ENCODE assay signal across 35 mouse cellular contexts in the genomic region with DNA sequence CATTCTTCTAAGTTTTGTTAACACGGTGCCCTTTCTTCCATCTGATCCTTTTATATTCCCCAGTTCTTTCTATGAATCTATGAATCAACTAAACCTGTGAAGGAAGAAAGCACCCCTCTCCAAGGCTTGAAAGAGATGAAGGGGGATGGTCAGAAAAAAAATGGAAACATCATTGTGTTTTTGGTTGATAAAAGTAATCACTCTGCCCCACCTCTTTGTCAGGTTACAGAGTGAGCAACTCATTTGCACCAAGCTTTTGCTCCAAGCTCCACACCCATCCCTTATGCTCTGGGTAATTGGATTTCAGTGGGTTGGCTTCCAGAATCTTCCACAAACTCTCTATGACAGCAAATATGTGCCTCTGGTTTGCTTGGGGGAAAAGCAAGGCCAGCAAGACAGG. TPM values are rescaled to one million over a fixed set of nuclear protein-coding genes. Genes with fewer than 3 reads are reported as not detected.
DNase-seq lines count a peak whose midpoint lies in the region; ATAC-seq and TF ChIP-seq lines count a peak whose summit lies in the region.
"Had no signal": no experiment of that assay in that cellular context is flagged by ENCODE, and none has a peak within 500 bp of the region (broad histone marks: within the 10 kb centered on the region; RNA-seq: fewer than 3 reads in every experiment).

No protein-coding gene starts in this region.

- H3K9me3 ChIP-seq in erythroblast, embryonic 14.5 days (ENCODE audit: control insufficient read depth, low read length), result no peaks in the 10 kb centered on the region
- H3K9me3 ChIP-seq in MEL (replicated peaks; ENCODE audit: insufficient read depth, low read length), result no peaks in the 10 kb centered on the region
- H3K9me3 ChIP-seq in liver, embryonic 14.5 days (ENCODE audit: control insufficient read depth, low read length), result no peaks in the 10 kb centered on the region
- no peaks in the 10 kb centered on the region for H3K9me3 ChIP-seq in hindbrain, embryonic 13.5 days
- H3K9me3 ChIP-seq: embryonic facial prominence, embryonic 12.5 days; embryonic facial prominence, embryonic 15.5 days; forebrain, embryonic 10.5 days; forebrain, embryonic 13.5 days; hindbrain, embryonic 12.5 days had no signal

- TF ChIP-seq CTCF in MEL (IDR thresholded peaks at IDR 0.05 in 2 of 3, conservative IDR thresholded peaks at IDR 0.05 in 1 of 3; ENCODE audit: control insufficient read depth in 1 of 3, insufficient read depth in 1 of 3, low read depth in 2 of 3, low read length in 3 of 3, poor library complexity in 1 of 3, severe bottlenecking in 1 of 3), result no peak
- TF ChIP-seq CTCF in liver, embryonic 14.5 days (IDR thresholded peaks at IDR 0.05; ENCODE audit: low read depth), result no peak

- peaks cover 52% of the 10 kb centered on the region for H3K36me3 ChIP-seq in erythroblast, embryonic 14.5 days (ENCODE audit: control insufficient read depth)
- H3K36me3 ChIP-seq in MEL (ENCODE audit: control insufficient read depth in 1 of 2, insufficient read depth in 2 of 2, low read length in 2 of 2), result peaks cover 0 to 60% of the 10 kb centered on the region in 2 experiments; a peak in 2 of 4 replicates
- peaks cover 2% of the 10 kb centered on the region; the same call in 1 of the 2 replicates for H3K36me3 ChIP-seq in liver, embryonic 14.5 days (replicated peaks; ENCODE audit: control insufficient read depth, insufficient read depth, low read depth)
- H3K36me3 ChIP-seq in hindbrain, embryonic 13.5 days, result no peaks in the 10 kb centered on the region
- H3K36me3 ChIP-seq: embryonic facial prominence, embryonic 12.5 days; embryonic facial prominence, embryonic 15.5 days; forebrain, embryonic 10.5 days; hindbrain, embryonic 12.5 days had no signal

- no peak overlapping the region for H3K27ac ChIP-seq in MEL (ENCODE audit: control insufficient read depth, low read depth, low read length)
- H3K27ac ChIP-seq in liver, embryonic 14.5 days, result peak overlapping the region; percentile 31
- H3K27ac ChIP-seq in hindbrain, embryonic 13.5 days, result no peak overlapping the region
- H3K27ac ChIP-seq: embryonic facial prominence, embryonic 12.5 days; embryonic facial prominence, embryonic 15.5 days; forebrain, embryonic 10.5 days; forebrain, embryonic 13.5 days; gastrocnemius, adult 2 months; hindbrain, embryonic 12.5 days had no signal

- no peak for ATAC-seq in erythroblast, adult 5-6 weeks (replicated peaks; ENCODE audit: low FRiP score, poor library complexity, severe bottlenecking)
- peak; percentile 22 for ATAC-seq in liver, embryonic 14.5 days (ENCODE audit: insufficient read depth)
- ATAC-seq in megakaryocyte progenitor cell, adult 5-6 weeks (replicated peaks; ENCODE audit: poor library complexity), result peak; percentile 30; the same call in 1 of the 2 replicates
- no peak for ATAC-seq in hindbrain, embryonic 13.5 days (ENCODE audit: low FRiP score)
- ATAC-seq: forebrain, embryonic 13.5 days; forebrain, embryonic 16.5 days; hindbrain, embryonic 16.5 days; Patski had no signal

- no peak overlapping the region for H3K9ac ChIP-seq in MEL (ENCODE audit: control insufficient read depth, low read depth, low read length, poor library complexity, severe bottlenecking)
- H3K9ac ChIP-seq in liver, embryonic 14.5 days (replicated peaks), result 0 out of 2 replicates have a peak overlapping the region, but pooled peaks have one; percentile 2
- no peak overlapping the region for H3K9ac ChIP-seq in hindbrain, embryonic 13.5 days
- H3K9ac ChIP-seq: embryonic facial prominence, embryonic 12.5 days; embryonic facial prominence, embryonic 15.5 days; forebrain, embryonic 13.5 days; hindbrain, embryonic 12.5 days had no signal

- no peaks in the 10 kb centered on the region for H3K27me3 ChIP-seq in erythroblast, embryonic 14.5 days (ENCODE audit: control insufficient read depth)
- no peaks in the 10 kb centered on the region for H3K27me3 ChIP-seq in MEL (ENCODE audit: control insufficient read depth in 1 of 2, insufficient read depth in 2 of 2, low read length in 2 of 2)
- no peaks in the 10 kb centered on the region for H3K27me3 ChIP-seq in liver, embryonic 14.5 days (ENCODE audit: control insufficient read depth, insufficient read depth, low read length)
- no peaks in the 10 kb centered on the region for H3K27me3 ChIP-seq in hindbrain, embryonic 13.5 days
- H3K27me3 ChIP-seq: embryonic facial prominence, embryonic 12.5 days; embryonic facial prominence, embryonic 15.5 days; forebrain, embryonic 13.5 days; hindbrain, embryonic 12.5 days had no signal

- H3K4me2 ChIP-seq in liver, embryonic 14.5 days (ENCODE audit: low read depth), result peak overlapping the region; percentile 39
- no peak overlapping the region for H3K4me2 ChIP-seq in hindbrain, embryonic 13.5 days
- H3K4me2 ChIP-seq: embryonic facial prominence, embryonic 12.5 days; embryonic facial prominence, embryonic 15.5 days; forebrain, embryonic 13.5 days; heart, embryonic 11.5 days; hindbrain, embryonic 12.5 days had no signal

- H3K4me1 ChIP-seq in erythroblast, embryonic 14.5 days (ENCODE audit: control insufficient read depth), result peaks cover 84% of the 10 kb centered on the region
- H3K4me1 ChIP-seq in MEL (ENCODE audit: control insufficient read depth in 1 of 2, insufficient read depth in 2 of 2, low read length in 2 of 2), result peaks cover 54 to 62% of the 10 kb centered on the region in 2 experiments
- peaks cover 52% of the 10 kb centered on the region in 2 experiments for H3K4me1 ChIP-seq in liver, embryonic 14.5 days (replicated peaks; ENCODE audit: control insufficient read depth in 2 of 2, insufficient read depth in 2 of 2, low read length in 1 of 2)
- peaks cover 27% of the 10 kb centered on the region for H3K4me1 ChIP-seq in hindbrain, embryonic 13.5 days (replicated peaks)
- H3K4me1 ChIP-seq: embryonic facial prominence, embryonic 12.5 days; embryonic facial prominence, embryonic 15.5 days had no signal

- DNase-seq in MEL (ENCODE audit: low read depth, low spot score), result no peak
- DNase-seq in liver, embryonic 14.5 days (ENCODE audit: low read depth in 3 of 3, low spot score in 3 of 3), result peak in 1 of 3 experiments; percentile 58
- no peak for DNase-seq in gastrocnemius, adult 18-20 months (ENCODE audit: low spot score)
- DNase-seq in kidney, adult 8-10 months, result no peak
- DNase-seq: adrenal gland, postnatal 10 days; cerebellum, adult 11 months; cerebellum, adult 2 months; cerebellum, adult 9-11 months; cerebellum, postnatal 25 days; gastrocnemius, adult 2 months; gastrocnemius, postnatal 14 days; heart, adult 11 months had no signal

- WGBS in liver, embryonic 14.5 days (ENCODE audit: insufficient replicate concordance), result 85% methylated on average over 1 of the region's 1 CpGs
- 93% methylated on average over 1 of the region's 1 CpGs for WGBS in hindbrain, embryonic 13.5 days

- H3K79me2 ChIP-seq in MEL (ENCODE audit: control insufficient read depth, insufficient read depth, low read length, poor library complexity), result no peaks in the 10 kb centered on the region

- peak in 1 of 2 experiments; percentile 56; a peak in 1 of 4 replicates for TF ChIP-seq EP300 in MEL (IDR thresholded peaks at IDR 0.05; ENCODE audit: low read depth in 1 of 2, low read length in 2 of 2)
- TF ChIP-seq EP300 in liver, embryonic 14.5 days (IDR thresholded peaks at IDR 0.05; ENCODE audit: low read depth), result peak; percentile 72

- TF ChIP-seq POLR2A in MEL (IDR thresholded peaks at IDR 0.05; ENCODE audit: control insufficient read depth in 1 of 2, insufficient read depth in 1 of 2, low read depth in 1 of 2, low read length in 2 of 2, poor library complexity in 1 of 2), result no peak

- TF ChIP-seq RAD21 in MEL (IDR thresholded peaks at IDR 0.05; ENCODE audit: low read depth, low read length), result no peak

- peak overlapping the region; percentile 32 for H3K4me3 ChIP-seq in erythroblast, embryonic 14.5 days (replicated peaks)
- H3K4me3 ChIP-seq in MEL (ENCODE audit: control insufficient read depth in 1 of 2, insufficient read depth in 1 of 2, low read depth in 2 of 2, low read length in 2 of 2), result no peak overlapping the region
- H3K4me3 ChIP-seq in liver, embryonic 14.5 days (ENCODE audit: insufficient read depth in 1 of 2, low read depth in 2 of 2, low read length in 2 of 2), result no peak overlapping the region
- H3K4me3 ChIP-seq in hindbrain, embryonic 13.5 days, result no peak overlapping the region
- H3K4me3 ChIP-seq: embryonic facial prominence, embryonic 12.5 days; embryonic facial prominence, embryonic 15.5 days; forebrain, embryonic 10.5 days; forebrain, embryonic 13.5 days; gastrocnemius, adult 2 months; hindbrain, embryonic 12.5 days had no signal

RNA-seq across cellular contexts. Expression of gene Ackr1, which starts 8.2 kb away (rescaled TPM):
- 1.0 and 1.7 TPM in 2 replicates for polyA plus RNA-seq in erythroblast, embryonic 14.5 days (2012)
- 67.1 and 89.7 TPM in 2 replicates for total RNA-seq in erythroblast, adult 5-6 weeks (2015; ENCODE audit: low replicate concordance)
- total RNA-seq in erythroblast, adult 5-6 weeks (2017; ENCODE audit: low replicate concordance), result 43.2 and 60.3 TPM in 2 replicates
- total RNA-seq in MEL (2012; rRNA removed), result 0.19 and 0.20 TPM in 2 replicates
- under 1 TPM in 1 of 2 experiments, not detected in 1; 0.42 TPM for polyA plus RNA-seq in MEL (2012; ENCODE audit: insufficient read depth in 1 of 2, insufficient read length in 2 of 2, low read depth in 1 of 2, low replicate concordance in 2 of 2, missing spikeins in 1 of 2)
- 53.0 and 70.6 TPM in 2 replicates for polyA plus RNA-seq in liver, embryonic 14.5 days (2012; rRNA removed)
- 76.9 and 84.9 TPM in 2 replicates for polyA plus RNA-seq in liver, embryonic 14.5 days (2014; fragmentation: Nextera tagmentation; extraction: Ambion mirVana)
- not detected in 2 replicates for total RNA-seq in megakaryocyte progenitor cell, adult 5-6 weeks (2015)
- total RNA-seq in megakaryocyte progenitor cell, adult 5-6 weeks (2017), result not detected in 2 replicates
- 1 to 10 TPM; 2.9 to 3.0 TPM for total RNA-seq in gastrocnemius, adult 18-20 months (2021)
- 15.1 and 16.8 TPM in 2 replicates for polyA plus RNA-seq in hindbrain, embryonic 13.5 days (2015; fragmentation: Nextera tagmentation; extraction: Ambion mirVana)
- total RNA-seq: ES-E14; hematopoietic stem cell, adult 5-6 weeks had no signal
- polyA plus RNA-seq: Patski had no signal

RNA-seq across cellular contexts. Expression of gene Aim2, which starts 25.3 kb away (rescaled TPM):
- 0.06 TPM in 2 replicates for polyA plus RNA-seq in erythroblast, embryonic 14.5 days (2012)
- total RNA-seq in erythroblast, adult 5-6 weeks (2015; ENCODE audit: low replicate concordance), result 20.5 and 27.7 TPM in 2 replicates
- 45.9 and 55.4 TPM in 2 replicates for total RNA-seq in erythroblast, adult 5-6 weeks (2017; ENCODE audit: low replicate concordance)
- 2.3 TPM in 2 replicates for total RNA-seq in MEL (2012; rRNA removed)
- polyA plus RNA-seq in MEL (2012; ENCODE audit: insufficient read depth in 1 of 2, insufficient read length in 2 of 2, low read depth in 1 of 2, low replicate concordance in 2 of 2, missing spikeins in 1 of 2), result 1 to 10 TPM in 1 of 2 experiments, not detected in 1; 9.1 TPM
- polyA plus RNA-seq in liver, embryonic 14.5 days (2012; rRNA removed), result 3.2 and 4.4 TPM in 2 replicates
- polyA plus RNA-seq in liver, embryonic 14.5 days (2014; fragmentation: Nextera tagmentation; extraction: Ambion mirVana), result 1.7 and 3.3 TPM in 2 replicates
- 56.5 and 62.8 TPM in 2 replicates for total RNA-seq in megakaryocyte progenitor cell, adult 5-6 weeks (2015)
- 65.3 and 67.4 TPM in 2 replicates for total RNA-seq in megakaryocyte progenitor cell, adult 5-6 weeks (2017)
- under 1 TPM; 0.30 to 0.38 TPM for total RNA-seq in gastrocnemius, adult 18-20 months (2021)
- 1.9 and 2.1 TPM in 2 replicates for polyA plus RNA-seq in hindbrain, embryonic 13.5 days (2015; fragmentation: Nextera tagmentation; extraction: Ambion mirVana)

RNA-seq across cellular contexts. Expression of gene Cadm3, which starts 42.1 kb away (rescaled TPM):
- polyA plus RNA-seq in erythroblast, embryonic 14.5 days (2012), result 0.01 and 0.05 TPM in 2 replicates
- total RNA-seq in erythroblast, adult 5-6 weeks (2015; ENCODE audit: low replicate concordance), result 4.8 TPM in 1 of 2 replicates, not detected in the other
- total RNA-seq in erythroblast, adult 5-6 weeks (2017; ENCODE audit: low replicate concordance), result 1.4 and 5.4 TPM in 2 replicates
- 0.19 and 0.20 TPM in 2 replicates for total RNA-seq in MEL (2012; rRNA removed)
- polyA plus RNA-seq in MEL (2012; ENCODE audit: insufficient read depth in 1 of 2, insufficient read length in 2 of 2, low read depth in 1 of 2, low replicate concordance in 2 of 2, missing spikeins in 1 of 2), result under 1 TPM in 1 of 2 experiments, not detected in 1; 0.03 TPM
- 0.42 and 0.44 TPM in 2 replicates for polyA plus RNA-seq in liver, embryonic 14.5 days (2012; rRNA removed)
- polyA plus RNA-seq in liver, embryonic 14.5 days (2014; fragmentation: Nextera tagmentation; extraction: Ambion mirVana), result 0.87 and 0.89 TPM in 2 replicates
- total RNA-seq in megakaryocyte progenitor cell, adult 5-6 weeks (2015), result 0.22 TPM in 1 of 2 replicates, not detected in the other
- 0.14 TPM in 1 of 2 replicates, not detected in the other for total RNA-seq in megakaryocyte progenitor cell, adult 5-6 weeks (2017)
- 1 to 10 TPM; 7.4 to 7.7 TPM for total RNA-seq in gastrocnemius, adult 18-20 months (2021)
- 50.0 and 52.9 TPM in 2 replicates for polyA plus RNA-seq in hindbrain, embryonic 13.5 days (2015; fragmentation: Nextera tagmentation; extraction: Ambion mirVana)
- polyA plus RNA-seq: Patski had no signal

RNA-seq across cellular contexts. Expression of gene Mptx2, which starts 47.8 kb away (rescaled TPM):
- polyA plus RNA-seq in erythroblast, embryonic 14.5 days (2012), result not detected in 2 replicates
- total RNA-seq in erythroblast, adult 5-6 weeks (2015; ENCODE audit: low replicate concordance), result not detected in 2 replicates
- total RNA-seq in erythroblast, adult 5-6 weeks (2017; ENCODE audit: low replicate concordance), result not detected in 2 replicates
- total RNA-seq in MEL (2012; rRNA removed), result not detected in 2 replicates
- polyA plus RNA-seq in MEL (2012; ENCODE audit: insufficient read depth in 1 of 2, insufficient read length in 2 of 2, low read depth in 1 of 2, low replicate concordance in 2 of 2, missing spikeins in 1 of 2), result not detected
- not detected in 2 replicates for polyA plus RNA-seq in liver, embryonic 14.5 days (2012; rRNA removed)
- polyA plus RNA-seq in liver, embryonic 14.5 days (2014; fragmentation: Nextera tagmentation; extraction: Ambion mirVana), result not detected in 2 replicates
- not detected in 2 replicates for total RNA-seq in megakaryocyte progenitor cell, adult 5-6 weeks (2015)
- total RNA-seq in megakaryocyte progenitor cell, adult 5-6 weeks (2017), result not detected in 2 replicates
- not detected for total RNA-seq in gastrocnemius, adult 18-20 months (2021)
- not detected in 2 replicates for polyA plus RNA-seq in hindbrain, embryonic 13.5 days (2015; fragmentation: Nextera tagmentation; extraction: Ambion mirVana)
- total RNA-seq: adrenal gland, adult 18-20 months; adrenal gland, postnatal 10 days; adrenal gland, postnatal 36 days; common myeloid progenitor, adult 5-6 weeks; ES-E14; gastrocnemius, adult 2 months; gastrocnemius, postnatal 14 days; gastrocnemius, postnatal 4 days; heart, adult 8-10 months; heart, postnatal 25 days; hematopoietic stem cell, adult 5-6 weeks had no signal
- polyA plus RNA-seq: cerebellum, adult 2 months; embryonic facial prominence, embryonic 12.5 days; embryonic facial prominence, embryonic 15.5 days; forebrain, embryonic 10.5 days; forebrain, embryonic 13.5 days; forebrain, embryonic 16.5 days; heart, embryonic 11.5 days; heart, embryonic 14.5 days; heart, postnatal 0 days; hindbrain, embryonic 12.5 days; hindbrain, embryonic 16.5 days; Patski had no signal

RNA-seq across cellular contexts. Expression of gene Olfr418, which starts 59.6 kb away (rescaled TPM):
- not detected in 2 replicates for polyA plus RNA-seq in erythroblast, embryonic 14.5 days (2012)
- not detected in 2 replicates for total RNA-seq in erythroblast, adult 5-6 weeks (2015; ENCODE audit: low replicate concordance)
- not detected in 2 replicates for total RNA-seq in erythroblast, adult 5-6 weeks (2017; ENCODE audit: low replicate concordance)
- not detected in 2 replicates for total RNA-seq in MEL (2012; rRNA removed)
- polyA plus RNA-seq in MEL (2012; ENCODE audit: insufficient read depth in 1 of 2, insufficient read length in 2 of 2, low read depth in 1 of 2, low replicate concordance in 2 of 2, missing spikeins in 1 of 2), result not detected
- polyA plus RNA-seq in liver, embryonic 14.5 days (2012; rRNA removed), result not detected in 2 replicates
- not detected in 2 replicates for polyA plus RNA-seq in liver, embryonic 14.5 days (2014; fragmentation: Nextera tagmentation; extraction: Ambion mirVana)
- not detected in 2 replicates for total RNA-seq in megakaryocyte progenitor cell, adult 5-6 weeks (2015)
- not detected in 2 replicates for total RNA-seq in megakaryocyte progenitor cell, adult 5-6 weeks (2017)
- total RNA-seq in gastrocnemius, adult 18-20 months (2021), result not detected
- not detected in 2 replicates for polyA plus RNA-seq in hindbrain, embryonic 13.5 days (2015; fragmentation: Nextera tagmentation; extraction: Ambion mirVana)
- total RNA-seq: adrenal gland, adult 18-20 months; adrenal gland, postnatal 10 days; adrenal gland, postnatal 36 days; common myeloid progenitor, adult 5-6 weeks; ES-E14; gastrocnemius, adult 2 months; gastrocnemius, postnatal 14 days; gastrocnemius, postnatal 4 days; heart, adult 8-10 months; heart, postnatal 25 days; hematopoietic stem cell, adult 5-6 weeks had no signal
- polyA plus RNA-seq: cerebellum, adult 2 months; embryonic facial prominence, embryonic 12.5 days; forebrain, embryonic 10.5 days; forebrain, embryonic 13.5 days; forebrain, embryonic 16.5 days; heart, embryonic 11.5 days; heart, embryonic 14.5 days; heart, postnatal 0 days; hindbrain, embryonic 12.5 days; hindbrain, embryonic 16.5 days; Patski had no signal

Comparison
In these comparisons a context has a peak if more than half of its experiments do, and no peak if none do; other contexts are left out.
1. ATAC-seq: peak in liver, embryonic 14.5 days (single experiment) and megakaryocyte progenitor cell, adult 5-6 weeks (single experiment); none in erythroblast, adult 5-6 weeks (single experiment) and hindbrain, embryonic 13.5 days (single experiment).
2. RNA of gene Ackr1, which starts 8.2 kb away (total RNA-seq): 43.2 to 89.7 TPM in erythroblast, adult 5-6 weeks; 2.9 to 3.0 TPM in gastrocnemius, adult 18-20 months, 0.19 to 0.20 TPM in MEL and not detected in megakaryocyte progenitor cell, adult 5-6 weeks; every median in the first group is over 10 times any median in the second.